In the genomic region with DNA sequence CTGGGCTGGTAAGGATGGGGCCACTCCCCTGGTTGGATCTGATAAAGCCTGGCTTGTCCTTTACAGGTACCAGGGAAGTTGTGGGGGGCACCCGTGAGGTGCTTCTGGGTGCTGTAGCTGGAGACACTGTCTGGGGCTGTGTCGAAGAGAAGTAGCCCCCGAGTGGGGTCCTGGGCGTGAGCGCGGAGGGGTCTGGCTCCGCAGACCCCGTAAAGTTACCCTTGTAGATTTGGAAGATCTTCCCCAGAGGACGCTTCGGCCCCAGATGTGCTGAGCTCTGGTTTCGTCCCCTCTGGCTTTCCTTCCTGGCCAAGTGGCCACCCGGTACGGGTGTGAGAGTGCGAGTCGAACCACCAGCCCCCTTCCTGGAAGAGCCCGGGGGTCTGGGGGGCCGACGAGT, we compare ENCODE assay signal across 20 mouse cellular contexts. TPM values are rescaled to one million over a fixed set of nuclear protein-coding genes. Genes with fewer than 3 reads are reported as not detected.
DNase-seq lines count a peak whose midpoint lies in the region; ATAC-seq lines count a peak whose summit lies in the region.
"Had no signal": no experiment of that assay in that cellular context is flagged by ENCODE, and none has a peak within 500 bp of the region (broad histone marks: within the 10 kb centered on the region; RNA-seq: fewer than 3 reads in every experiment).

No protein-coding gene starts in this region.

- peaks cover 4% of the 10 kb centered on the region; the same call in 1 of the 2 replicates for H3K36me3 ChIP-seq in forebrain, embryonic 10.5 days (replicated peaks)
- H3K36me3 ChIP-seq in forebrain, embryonic 16.5 days (ENCODE audit: control insufficient read depth, insufficient read depth) = no peaks in the 10 kb centered on the region
- peaks cover 2% of the 10 kb centered on the region; the same call in 1 of the 2 replicates for H3K36me3 ChIP-seq in hindbrain, embryonic 10.5 days
- peaks cover 8% of the 10 kb centered on the region for H3K36me3 ChIP-seq in hindbrain, embryonic 14.5 days (replicated peaks; ENCODE audit: control insufficient read depth, insufficient read depth)
- H3K36me3 ChIP-seq in embryonic facial prominence, embryonic 12.5 days = 0 out of 2 replicates have a peak, but pooled peaks cover 6% of the 10 kb centered on the region
- H3K36me3 ChIP-seq: hindbrain, embryonic 15.5 days had no signal

- peak; percentile 72 for DNase-seq in cerebellum, adult 11-12 months
- DNase-seq in cerebellum, postnatal 4 days (ENCODE audit: low spot score in 2 of 2) = no peak
- no peak for DNase-seq in forebrain, embryonic 10.5 days (ENCODE audit: extremely low spot score, low spot score)
- no peak for DNase-seq in hindbrain, embryonic 10.5 days (ENCODE audit: low spot score)
- DNase-seq in hindbrain, embryonic 14.5 days (ENCODE audit: low spot score) = no peak
- DNase-seq in left cerebral cortex, postnatal 10 days (ENCODE audit: extremely low spot score in 1 of 2, low spot score in 2 of 2) = no peak
- DNase-seq: adrenal gland, postnatal 10 days; B cell, adult 2 months; forebrain, postnatal 0 days; gastrocnemius, postnatal 14 days; heart, postnatal 14 days; kidney, adult 2 months had no signal

- peaks cover 43% of the 10 kb centered on the region for H3K4me1 ChIP-seq in forebrain, embryonic 10.5 days
- peaks cover 45% of the 10 kb centered on the region for H3K4me1 ChIP-seq in forebrain, embryonic 16.5 days (replicated peaks; ENCODE audit: control insufficient read depth, insufficient read depth, low read length)
- peaks cover 50% of the 10 kb centered on the region for H3K4me1 ChIP-seq in hindbrain, embryonic 10.5 days (replicated peaks)
- H3K4me1 ChIP-seq in hindbrain, embryonic 14.5 days (replicated peaks; ENCODE audit: control insufficient read depth, insufficient read depth, low read length) = peaks cover 26% of the 10 kb centered on the region
- peaks cover 16% of the 10 kb centered on the region; the same call in 1 of the 2 replicates for H3K4me1 ChIP-seq in embryonic facial prominence, embryonic 12.5 days

- no peak overlapping the region for H3K9ac ChIP-seq in forebrain, embryonic 16.5 days (replicated peaks; ENCODE audit: low read depth, low read length)
- H3K9ac ChIP-seq in hindbrain, embryonic 14.5 days = no peak overlapping the region
- no peak overlapping the region for H3K9ac ChIP-seq in embryonic facial prominence, embryonic 12.5 days
- H3K9ac ChIP-seq: forebrain, postnatal 0 days; heart, embryonic 13.5 days; hindbrain, embryonic 15.5 days had no signal

- intact Hi-C loops in left cerebral cortex, postnatal 10 days (cut with DNase I) = no loop called here

- no peak for ATAC-seq in forebrain, embryonic 16.5 days
- ATAC-seq in hindbrain, embryonic 14.5 days (ENCODE audit: low FRiP score) = no peak
- 0 out of 2 replicates have a peak, but pooled peaks have one; percentile 10 for ATAC-seq in embryonic facial prominence, embryonic 12.5 days (ENCODE audit: insufficient number of reproducible peaks, insufficient read depth, low FRiP score, low TSS enrichment)
- ATAC-seq: CD4-positive, CD25-positive, alpha-beta regulatory T cell, adult 4 months; forebrain, postnatal 0 days; intestine, embryonic 16.5 days had no signal

- no peak overlapping the region for H3K4me2 ChIP-seq in forebrain, embryonic 16.5 days (ENCODE audit: low read length)
- no peak overlapping the region for H3K4me2 ChIP-seq in hindbrain, embryonic 14.5 days (replicated peaks)
- no peak overlapping the region for H3K4me2 ChIP-seq in embryonic facial prominence, embryonic 12.5 days (replicated peaks)
- H3K4me2 ChIP-seq: heart, embryonic 13.5 days; hindbrain, embryonic 15.5 days had no signal

- H3K9me3 ChIP-seq in forebrain, embryonic 10.5 days = peaks cover 7% of the 10 kb centered on the region; the same call in 1 of the 2 replicates
- no peaks in the 10 kb centered on the region for H3K9me3 ChIP-seq in forebrain, embryonic 16.5 days (ENCODE audit: control insufficient read depth, low read length)
- 0 out of 2 replicates have a peak, but pooled peaks cover 3% of the 10 kb centered on the region for H3K9me3 ChIP-seq in hindbrain, embryonic 10.5 days
- H3K9me3 ChIP-seq in hindbrain, embryonic 14.5 days (ENCODE audit: control insufficient read depth, low read length) = no peaks in the 10 kb centered on the region
- no peaks in the 10 kb centered on the region for H3K9me3 ChIP-seq in embryonic facial prominence, embryonic 12.5 days
- H3K9me3 ChIP-seq: heart, embryonic 13.5 days; hindbrain, embryonic 15.5 days had no signal

- peaks cover 27% of the 10 kb centered on the region for H3K27me3 ChIP-seq in forebrain, embryonic 10.5 days (ENCODE audit: poor library complexity, severe bottlenecking)
- H3K27me3 ChIP-seq in forebrain, embryonic 16.5 days (replicated peaks; ENCODE audit: control insufficient read depth, insufficient read depth, low read length) = no peaks in the 10 kb centered on the region
- peaks cover 39% of the 10 kb centered on the region for H3K27me3 ChIP-seq in hindbrain, embryonic 10.5 days (ENCODE audit: insufficient read depth, poor library complexity, severe bottlenecking)
- H3K27me3 ChIP-seq in hindbrain, embryonic 14.5 days (ENCODE audit: control insufficient read depth, insufficient read depth, low read length) = peaks cover 9% of the 10 kb centered on the region; the same call in 1 of the 2 replicates
- H3K27me3 ChIP-seq in embryonic facial prominence, embryonic 12.5 days = no peaks in the 10 kb centered on the region
- H3K27me3 ChIP-seq: heart, embryonic 13.5 days had no signal

- WGBS in forebrain, embryonic 10.5 days = 95% methylated on average over 18 of the region's 18 CpGs
- WGBS in forebrain, embryonic 16.5 days = 96% methylated on average over 18 of the region's 18 CpGs
- WGBS in hindbrain, embryonic 10.5 days = 91% methylated on average over 18 of the region's 18 CpGs
- WGBS in hindbrain, embryonic 14.5 days = 86% methylated on average over 18 of the region's 18 CpGs
- 89% methylated on average over 18 of the region's 18 CpGs for WGBS in embryonic facial prominence, embryonic 12.5 days

- H3K4me3 ChIP-seq in forebrain, embryonic 10.5 days = no peak overlapping the region
- H3K4me3 ChIP-seq in forebrain, embryonic 16.5 days (replicated peaks; ENCODE audit: low read length) = no peak overlapping the region
- H3K4me3 ChIP-seq in hindbrain, embryonic 10.5 days = no peak overlapping the region
- H3K4me3 ChIP-seq in hindbrain, embryonic 14.5 days (replicated peaks; ENCODE audit: low read length) = no peak overlapping the region
- no peak overlapping the region for H3K4me3 ChIP-seq in embryonic facial prominence, embryonic 12.5 days
- H3K4me3 ChIP-seq: heart, embryonic 13.5 days; hindbrain, embryonic 15.5 days had no signal

- H3K27ac ChIP-seq in forebrain, embryonic 10.5 days = peak overlapping the region; percentile 51; the same call in 1 of the 2 replicates
- H3K27ac ChIP-seq in forebrain, embryonic 16.5 days (ENCODE audit: low read length) = no peak overlapping the region; the same call in 1 of the 2 replicates
- H3K27ac ChIP-seq in hindbrain, embryonic 10.5 days = peak overlapping the region; percentile 42
- H3K27ac ChIP-seq in hindbrain, embryonic 14.5 days = no peak overlapping the region
- no peak overlapping the region for H3K27ac ChIP-seq in embryonic facial prominence, embryonic 12.5 days
- H3K27ac ChIP-seq: heart, embryonic 13.5 days; hindbrain, embryonic 15.5 days had no signal

RNA-seq across cellular contexts. Expression of gene Bfsp2, which starts 19.1 kb away (rescaled TPM):
- polyA plus RNA-seq in forebrain, embryonic 10.5 days (2016; fragmentation: Nextera tagmentation; extraction: Ambion mirVana) = 0.59 and 0.79 TPM in 2 replicates
- polyA plus RNA-seq in forebrain, embryonic 16.5 days (2015; fragmentation: Nextera tagmentation; extraction: Ambion mirVana) = 0.90 and 1.1 TPM in 2 replicates
- polyA plus RNA-seq in hindbrain, embryonic 10.5 days (2016; fragmentation: Nextera tagmentation; extraction: Ambion mirVana) = 0.90 and 2.5 TPM in 2 replicates
- 3.5 and 4.1 TPM in 2 replicates for polyA plus RNA-seq in hindbrain, embryonic 14.5 days (2014; fragmentation: Nextera tagmentation; extraction: Ambion mirVana)
- 1.8 and 3.1 TPM in 2 replicates for polyA plus RNA-seq in embryonic facial prominence, embryonic 12.5 days (2016; fragmentation: Nextera tagmentation; extraction: Ambion mirVana)
- 1 to 10 TPM; 1.4 to 2.9 TPM for total RNA-seq in left cerebral cortex, postnatal 10 days (2021)
- total RNA-seq: adrenal gland, postnatal 4 days had no signal
- polyA plus RNA-seq: gonadal fat pad, adult 2 months; intestine, embryonic 16.5 days had no signal

Comparison
In these comparisons a context has a peak if more than half of its experiments do, and no peak if none do; other contexts are left out.
1. H3K27ac ChIP-seq: peak in forebrain, embryonic 10.5 days (single experiment) and hindbrain, embryonic 10.5 days (single experiment); none in forebrain, embryonic 16.5 days (single experiment), hindbrain, embryonic 14.5 days (single experiment) and embryonic facial prominence, embryonic 12.5 days (single experiment).